Mouse (Mus musculus) forebrain, embryonic 12.5 days (tissue): ENCODE measurements around the gene Tmem80. TPM values are rescaled to one million over a fixed set of nuclear protein-coding genes. Genes with fewer than 3 reads are reported as not detected.
A peak's percentile ranks its signal among the peaks of the same experiment; 100 is the strongest.

Experiments
- ATAC-seq: fragments of 200-750 bp; cut with Nextera tagmentation; 2 replicates; pipeline ENCODE4 v1.8.0; 2017; ENCODE audit warnings: moderate TSS enrichment; ENCODE audit not compliant: low FRiP score
- H3K27ac ChIP-seq: fragments of 300-500 bp; sonication (generic); 2 replicates; pipeline ENCODE4 v1.5.1; 2016; ENCODE audit warnings: mild to moderate bottlenecking
- H3K27me3 ChIP-seq: fragments of 300-500 bp; sonication (generic); 2 replicates; pipeline ENCODE4 v1.6.1; 2016; ENCODE audit warnings: mild to moderate bottlenecking
- H3K36me3 ChIP-seq: fragments of 300-500 bp; sonication (generic); replicated peaks from 2 replicates; pipeline ENCODE4 v1.6.1; 2016; ENCODE audit warnings: mild to moderate bottlenecking
- H3K4me1 ChIP-seq: fragments of 300-500 bp; sonication (generic); 2 replicates; pipeline ENCODE4 v1.6.1; 2016
- H3K4me2 ChIP-seq: fragments of 300-500 bp; sonication (generic); 2 replicates; pipeline ENCODE4 v1.6.1; 2016; ENCODE audit warnings: mild to moderate bottlenecking, moderate library complexity
- H3K4me3 ChIP-seq: fragments of 300-500 bp; sonication (generic); replicated peaks from 2 replicates; pipeline ENCODE4 v1.5.1; 2016; ENCODE audit warnings: mild to moderate bottlenecking
- H3K9ac ChIP-seq: fragments of 300-500 bp; sonication (generic); 2 replicates; pipeline ENCODE4 v1.6.1; 2016; ENCODE audit warnings: mild to moderate bottlenecking
- H3K9me3 ChIP-seq: fragments of 300-500 bp; sonication (generic); 2 replicates; pipeline ENCODE4 v1.6.1; 2016
- WGBS: fragments of 180-500 bp; shearing (Covaris S2); methylation state at CpG from one replicate; pipeline ENCODE4 v1.1.7; 2016; 5-methylcytosine and 5-hydroxymethylcytosine counted together
- polyA plus RNA-seq: library from polyadenylated mRNA; unstranded; fragments of >200 nt; fragmentation: Nextera tagmentation; extraction: Ambion mirVana; gene quantifications from 2 replicates; pipeline ENCODE4 v1.2.1, GENCODE M21; 2016

The Tmem80 gene
- polyA plus RNA-seq, 1 experiment from 2014 or later: 59.9 TPM

DNA sequence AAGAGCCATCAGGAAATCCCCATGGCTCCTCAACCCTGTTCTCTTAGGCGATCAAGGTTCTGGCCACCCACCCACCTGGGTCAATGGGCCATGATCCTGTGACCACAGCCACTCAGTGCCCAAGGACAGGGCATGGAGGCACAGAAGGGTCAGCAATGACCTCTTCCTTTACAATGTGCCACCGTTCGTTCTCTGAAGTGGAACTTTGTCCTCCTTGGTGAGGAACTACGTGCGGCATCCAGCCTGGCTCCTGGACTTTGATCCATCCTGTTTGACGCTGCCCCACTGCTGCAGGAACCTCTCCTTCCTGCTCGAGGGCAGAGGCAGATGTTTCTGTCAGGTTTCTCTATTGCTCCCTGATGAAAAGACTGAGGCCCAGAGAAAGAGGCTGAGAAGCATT, 16.2 kb downstream of the Tmem80 start:
- H3K4me3 ChIP-seq: no peak overlapping the region
- no peak overlapping the region for H3K9ac ChIP-seq
- H3K27me3 ChIP-seq: peaks cover 21% of the 10 kb centered on the region
- H3K27ac ChIP-seq: no peak overlapping the region
- no peak overlapping the region for H3K4me2 ChIP-seq
- no peak for ATAC-seq
- 80% methylated on average over 7 of the region's 7 CpGs for WGBS
- no peaks in the 10 kb centered on the region for H3K9me3 ChIP-seq
- peaks cover 2% of the 10 kb centered on the region for H3K4me1 ChIP-seq
- H3K36me3 ChIP-seq: no peaks in the 10 kb centered on the region

DNA sequence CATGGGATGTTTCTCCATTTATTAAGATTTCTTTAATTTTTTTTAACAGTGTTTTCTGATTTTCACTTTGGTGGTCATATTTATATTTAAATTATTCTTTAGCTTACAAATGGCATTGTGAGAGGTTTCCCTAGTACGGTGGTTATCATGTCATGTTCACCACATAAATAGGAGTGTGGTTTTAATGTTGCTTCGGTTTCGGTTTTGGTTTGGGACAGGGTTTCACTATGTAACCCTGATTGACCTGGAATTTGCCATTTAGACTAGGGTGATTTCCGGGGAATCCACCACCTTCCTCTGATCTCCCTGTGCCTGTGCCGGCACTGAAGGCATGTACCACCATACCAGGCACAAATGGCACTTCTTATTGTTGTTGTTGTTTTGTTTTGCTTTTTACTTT, 17.2 kb downstream of the Tmem80 start:
- ATAC-seq: no peak
- Histone ChIP-seq H3K4me2 (no peak overlapping the region), H3K27me3 (peaks cover 10% of the 10 kb centered on the region), H3K9me3 (no peaks in the 10 kb centered on the region), H3K9ac (no peak overlapping the region), H3K27ac (no peak overlapping the region), H3K36me3 (no peaks in the 10 kb centered on the region), H3K4me1 (no peaks in the 10 kb centered on the region), H3K4me3 (no peak overlapping the region)
- WGBS: 95% methylated on average over 5 of the region's 5 CpGs

DNA sequence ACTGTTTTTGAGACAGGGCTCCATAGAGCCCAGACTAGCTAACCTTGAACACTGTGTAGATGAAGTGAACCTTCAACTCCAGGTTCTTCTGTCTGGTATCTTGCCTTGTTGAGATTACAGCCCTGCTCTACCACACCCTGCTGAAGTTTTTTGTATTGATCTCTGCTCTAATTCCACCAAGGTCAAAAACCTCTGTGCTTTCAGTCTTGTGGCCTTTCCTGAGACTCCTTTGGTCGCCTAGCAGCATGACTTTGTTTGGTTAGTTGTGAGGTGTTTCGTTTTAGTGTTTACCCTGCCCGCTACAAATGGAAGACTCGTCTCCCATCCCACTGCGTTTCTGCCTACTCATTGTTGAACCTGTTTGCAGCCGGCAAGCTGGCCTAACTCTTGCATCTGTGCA, 23.5 kb downstream of the Tmem80 start:
- Histone ChIP-seq H3K4me3 (no peak overlapping the region), H3K27ac (no peak overlapping the region), H3K9me3 (no peaks in the 10 kb centered on the region), H3K4me1 (peaks cover 4% of the 10 kb centered on the region), H3K36me3 (no peaks in the 10 kb centered on the region), H3K9ac (no peak overlapping the region), H3K27me3 (no peaks in the 10 kb centered on the region), H3K4me2 (no peak overlapping the region)
- ATAC-seq: no peak
- 83% methylated on average over 6 of the region's 6 CpGs for WGBS

DNA sequence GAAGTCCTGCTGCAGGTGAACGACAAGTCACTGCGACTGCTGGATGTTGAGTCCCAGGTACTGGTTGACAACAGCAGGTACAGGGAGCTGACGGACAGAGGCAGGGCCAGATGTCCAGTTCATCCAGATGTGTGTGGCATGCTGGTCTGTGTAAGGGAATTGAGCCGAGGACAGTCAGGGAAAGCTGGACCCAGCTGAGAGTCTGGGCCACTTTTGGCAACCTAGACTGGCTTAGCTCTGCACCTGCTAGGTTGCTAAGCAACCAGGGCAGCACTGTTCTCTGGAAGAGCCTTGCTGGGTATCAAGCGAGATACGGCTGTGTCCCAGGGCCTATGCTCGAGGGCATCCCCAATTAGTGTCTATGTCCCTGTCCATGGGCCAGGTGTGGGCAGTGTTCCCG, 27.5 kb downstream of the Tmem80 start:
- Histone ChIP-seq H3K4me3 (no peak overlapping the region), H3K4me1 (peaks cover 4% of the 10 kb centered on the region), H3K36me3 (no peaks in the 10 kb centered on the region), H3K9me3 (no peaks in the 10 kb centered on the region), H3K27me3 (peaks cover 8% of the 10 kb centered on the region; the same call in 1 of the 2 replicates), H3K27ac (no peak overlapping the region), H3K9ac (no peak overlapping the region), H3K4me2 (no peak overlapping the region)
- 75% methylated on average over 8 of the region's 8 CpGs for WGBS
- ATAC-seq: no peak

DNA sequence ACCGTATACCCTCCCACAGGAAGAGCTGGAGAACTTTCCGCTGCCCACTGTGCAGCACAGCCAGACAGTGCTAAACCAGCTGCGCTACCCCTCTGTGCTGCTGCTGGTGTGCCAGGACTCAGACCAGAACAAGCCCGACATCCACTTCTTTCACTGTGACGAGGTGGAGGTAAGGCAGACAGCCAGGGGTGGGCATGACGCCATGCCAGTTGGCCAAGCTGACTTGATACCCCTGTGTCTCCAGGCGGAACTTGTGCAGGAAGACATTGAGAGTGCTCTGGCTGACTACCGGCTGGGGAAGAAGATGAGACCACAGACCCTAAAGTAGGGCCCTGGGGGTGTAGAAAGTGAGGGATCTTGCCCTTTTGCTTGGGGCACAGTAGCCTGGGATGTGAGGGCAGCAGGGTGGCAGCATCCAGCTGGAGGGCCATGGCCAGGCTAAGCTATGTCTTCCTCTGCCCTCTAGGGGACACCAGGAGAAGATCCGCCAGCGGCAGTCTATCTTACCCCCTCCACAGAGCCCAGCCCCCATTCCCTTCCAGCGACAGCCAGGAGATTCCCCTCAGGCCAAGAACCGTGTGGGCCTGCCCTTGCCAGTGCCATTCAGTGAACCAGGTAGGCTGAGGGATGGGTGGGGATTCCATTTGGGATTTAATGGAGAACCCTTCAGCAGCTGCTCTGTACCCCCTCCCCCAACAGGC, 28.2 kb downstream of the Tmem80 start:
- Histone ChIP-seq H3K9ac (no peak overlapping the region; the same call in 1 of the 2 replicates), H3K27ac (no peak overlapping the region), H3K4me1 (peaks cover 4% of the 10 kb centered on the region), H3K27me3 (peaks cover 15% of the 10 kb centered on the region), H3K9me3 (no peaks in the 10 kb centered on the region), H3K4me3 (no peak overlapping the region), H3K4me2 (no peak overlapping the region), H3K36me3 (no peaks in the 10 kb centered on the region)
- 60% methylated on average over 12 of the region's 12 CpGs for WGBS
- ATAC-seq: no peak

DNA sequence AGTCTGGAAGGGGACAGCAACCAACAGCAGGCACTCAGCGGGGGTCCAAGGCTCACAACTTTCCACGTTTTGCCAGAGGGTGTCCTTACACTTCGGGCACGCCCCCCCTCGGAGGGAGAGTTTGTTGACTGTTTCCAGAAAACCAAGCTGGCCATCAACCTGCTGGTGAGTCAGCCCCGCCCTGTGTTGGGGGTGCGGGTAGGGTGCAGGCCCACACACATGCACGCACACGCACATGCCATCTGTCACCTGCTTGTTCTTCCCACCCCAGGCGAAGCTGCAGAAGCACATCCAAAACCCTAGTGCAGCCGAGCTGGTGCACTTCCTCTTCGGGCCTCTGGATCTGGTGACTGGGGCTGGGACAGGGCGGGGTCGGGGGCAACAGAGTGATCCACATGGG, 29.4 kb downstream of the Tmem80 start:
- Histone ChIP-seq H3K4me3 (no peak overlapping the region), H3K4me1 (peaks cover 4% of the 10 kb centered on the region), H3K9ac (no peak overlapping the region), H3K27me3 (peaks cover 27% of the 10 kb centered on the region), H3K27ac (no peak overlapping the region), H3K9me3 (no peaks in the 10 kb centered on the region), H3K36me3 (no peaks in the 10 kb centered on the region), H3K4me2 (no peak overlapping the region)
- no peak for ATAC-seq
- WGBS: 77% methylated on average over 14 of the region's 14 CpGs

DNA sequence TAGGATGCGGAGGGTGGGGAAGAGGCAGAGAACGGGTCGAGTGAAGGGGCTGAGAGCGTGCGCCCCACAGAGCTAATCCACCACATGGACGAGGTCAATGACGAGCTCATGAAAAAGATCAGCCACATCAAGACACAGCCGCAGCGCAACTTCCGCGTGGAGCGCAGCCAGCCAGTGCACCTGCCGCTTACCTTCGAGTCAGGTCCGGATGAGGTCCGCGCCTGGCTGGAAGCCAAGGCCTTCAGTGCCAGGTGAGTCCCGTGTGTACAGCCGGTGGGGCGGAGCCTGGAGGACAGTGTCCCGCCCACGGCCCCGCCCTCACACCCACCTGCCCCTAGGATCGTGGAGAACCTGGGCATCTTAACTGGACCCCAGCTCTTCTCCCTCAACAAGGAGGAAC, 34.0 kb downstream of the Tmem80 start:
- Histone ChIP-seq H3K4me2 (no peak overlapping the region), H3K4me1 (no peaks in the 10 kb centered on the region; the same call in 1 of the 2 replicates), H3K27me3 (peaks cover 62% of the 10 kb centered on the region), H3K4me3 (no peak overlapping the region), H3K9me3 (no peaks in the 10 kb centered on the region), H3K27ac (no peak overlapping the region), H3K9ac (no peak overlapping the region), H3K36me3 (no peaks in the 10 kb centered on the region)
- ATAC-seq: no peak
- WGBS: 12% methylated on average over 24 of the region's 24 CpGs

DNA sequence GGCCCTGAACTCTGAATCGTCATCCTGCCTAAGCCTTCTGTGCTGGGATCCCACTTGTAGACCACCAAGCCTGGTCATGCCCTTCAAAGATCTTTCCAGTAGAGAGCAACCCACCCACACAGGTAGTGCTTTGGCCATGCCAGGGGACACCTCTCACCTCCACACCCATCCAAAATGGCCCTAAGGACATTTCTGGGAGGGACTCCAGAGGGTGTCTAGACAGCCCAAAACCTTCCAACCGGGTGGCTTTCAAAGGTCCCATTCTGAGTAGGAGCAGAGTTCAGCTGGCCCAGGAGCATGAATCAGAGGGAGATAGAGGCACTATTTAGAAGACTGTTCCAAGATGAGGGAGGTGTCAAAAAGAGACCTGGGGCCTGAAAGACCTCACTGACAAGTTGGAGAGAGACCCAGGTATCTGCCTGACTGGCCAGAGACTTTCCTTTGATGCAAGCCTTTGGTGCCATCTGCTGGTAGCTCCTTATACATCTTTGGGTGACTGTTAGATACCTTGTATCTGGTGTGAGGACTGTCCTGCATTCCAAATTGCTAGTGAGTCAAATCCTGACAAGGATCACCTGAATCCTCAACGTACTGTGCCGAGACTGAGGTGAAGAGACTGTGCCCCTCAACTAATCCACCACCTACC, 35.7 kb downstream of the Tmem80 start:
- Histone ChIP-seq H3K27me3 (peaks cover 63% of the 10 kb centered on the region), H3K4me3 (no peak overlapping the region), H3K27ac (no peak overlapping the region), H3K4me2 (no peak overlapping the region), H3K36me3 (no peaks in the 10 kb centered on the region), H3K4me1 (no peaks in the 10 kb centered on the region; the same call in 1 of the 2 replicates), H3K9ac (no peak overlapping the region), H3K9me3 (no peaks in the 10 kb centered on the region)
- 66% methylated on average over 4 of the region's 4 CpGs for WGBS
- 0 out of 2 replicates have a peak, but pooled peaks have one; percentile 41 for ATAC-seq

DNA sequence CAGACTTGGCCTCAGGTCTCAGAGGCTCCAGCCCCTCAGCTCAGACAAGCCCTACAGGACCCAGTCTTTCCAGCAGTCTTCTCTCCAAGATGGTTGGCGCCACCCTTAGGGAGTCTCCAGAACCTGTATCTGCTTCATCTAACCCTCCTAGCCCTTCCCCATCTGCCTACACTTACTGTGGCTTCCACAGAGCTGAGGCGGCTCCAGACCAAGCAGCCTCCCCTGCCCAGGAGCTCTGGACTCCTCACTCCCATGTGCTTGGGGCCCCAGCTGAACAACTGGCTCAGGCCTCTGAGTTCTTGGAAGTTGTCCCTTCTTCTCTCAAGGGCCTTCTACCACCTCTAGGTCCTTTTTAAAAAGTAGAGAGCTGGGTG, 36.2 kb downstream of the Tmem80 start:
- peaks cover 63% of the 10 kb centered on the region for H3K27me3 ChIP-seq
- no peaks in the 10 kb centered on the region for H3K9me3 ChIP-seq
- no peaks in the 10 kb centered on the region; the same call in 1 of the 2 replicates for H3K4me1 ChIP-seq
- WGBS: 60% methylated on average over 2 of the region's 2 CpGs
- no peaks in the 10 kb centered on the region for H3K36me3 ChIP-seq
- no peak overlapping the region for H3K9ac ChIP-seq
- no peak overlapping the region for H3K27ac ChIP-seq
- 0 out of 2 replicates have a peak, but pooled peaks have one; percentile 27 for ATAC-seq
- H3K4me3 ChIP-seq: no peak overlapping the region
- H3K4me2 ChIP-seq: no peak overlapping the region

DNA sequence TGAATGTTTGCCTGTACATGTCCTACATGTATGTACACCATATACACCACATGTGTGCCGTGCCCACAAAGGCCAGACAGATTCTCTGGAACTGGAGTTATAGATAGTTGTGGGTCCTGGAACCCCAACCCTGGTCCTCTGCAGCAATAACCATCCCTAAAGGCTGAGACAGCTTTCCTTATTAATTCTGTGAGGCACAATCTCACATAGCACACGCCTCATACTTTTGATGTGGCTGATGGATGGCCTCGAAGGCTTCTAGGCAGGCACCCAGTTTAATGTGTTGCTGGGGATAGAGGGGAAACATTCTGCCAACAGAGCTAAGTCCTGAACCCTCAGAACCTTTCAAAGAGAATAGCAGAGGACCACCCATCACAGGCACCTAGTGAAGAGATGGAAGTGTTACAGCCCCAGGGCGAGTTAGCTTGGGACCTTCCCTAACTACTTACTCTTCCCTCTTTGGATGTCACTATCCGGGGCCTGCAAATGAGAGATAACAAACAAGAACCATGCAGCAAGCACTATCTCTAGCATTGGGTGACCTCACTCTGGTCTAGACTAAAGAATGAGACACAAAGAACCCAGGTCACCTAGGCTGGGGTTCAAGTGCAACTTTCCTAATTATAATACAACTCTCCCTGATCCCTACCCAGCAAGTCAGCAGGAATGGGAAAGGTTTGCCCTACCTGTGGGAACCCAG, 37.0 kb downstream of the Tmem80 start:
- peaks cover 59% of the 10 kb centered on the region for H3K27me3 ChIP-seq
- ATAC-seq: no peak
- 86% methylated on average over 5 of the region's 5 CpGs for WGBS
- no peak overlapping the region for H3K4me2 ChIP-seq
- no peaks in the 10 kb centered on the region; the same call in 1 of the 2 replicates for H3K4me1 ChIP-seq
- no peak overlapping the region for H3K27ac ChIP-seq
- no peak overlapping the region for H3K4me3 ChIP-seq
- H3K9ac ChIP-seq: no peak overlapping the region
- H3K9me3 ChIP-seq: no peaks in the 10 kb centered on the region
- no peaks in the 10 kb centered on the region for H3K36me3 ChIP-seq

DNA sequence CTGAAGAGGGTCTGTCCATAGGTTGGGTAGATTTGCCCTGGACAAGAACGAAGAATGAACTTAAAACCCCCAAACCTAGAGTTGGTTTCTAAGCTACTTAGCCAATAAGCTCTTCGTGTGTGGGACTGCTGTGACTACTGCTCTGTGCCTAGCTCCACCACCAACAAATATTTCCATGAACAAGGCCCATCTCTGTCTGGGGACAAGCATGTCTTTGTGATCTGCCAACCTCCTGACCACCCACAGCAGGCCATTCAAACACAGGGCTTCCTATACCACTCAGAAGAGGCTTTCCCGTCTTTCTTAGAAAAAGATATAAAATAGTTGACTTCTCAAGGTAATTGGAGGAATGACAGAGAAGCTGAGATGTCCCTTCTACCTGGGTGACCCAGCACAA, 37.5 kb downstream of the Tmem80 start:
- Histone ChIP-seq H3K36me3 (no peaks in the 10 kb centered on the region), H3K4me1 (no peaks in the 10 kb centered on the region; the same call in 1 of the 2 replicates), H3K27ac (no peak overlapping the region), H3K4me2 (no peak overlapping the region), H3K27me3 (peaks cover 56% of the 10 kb centered on the region), H3K4me3 (no peak overlapping the region), H3K9ac (no peak overlapping the region), H3K9me3 (no peaks in the 10 kb centered on the region)
- ATAC-seq: no peak
- 64% methylated on average over 3 of the region's 3 CpGs for WGBS

DNA sequence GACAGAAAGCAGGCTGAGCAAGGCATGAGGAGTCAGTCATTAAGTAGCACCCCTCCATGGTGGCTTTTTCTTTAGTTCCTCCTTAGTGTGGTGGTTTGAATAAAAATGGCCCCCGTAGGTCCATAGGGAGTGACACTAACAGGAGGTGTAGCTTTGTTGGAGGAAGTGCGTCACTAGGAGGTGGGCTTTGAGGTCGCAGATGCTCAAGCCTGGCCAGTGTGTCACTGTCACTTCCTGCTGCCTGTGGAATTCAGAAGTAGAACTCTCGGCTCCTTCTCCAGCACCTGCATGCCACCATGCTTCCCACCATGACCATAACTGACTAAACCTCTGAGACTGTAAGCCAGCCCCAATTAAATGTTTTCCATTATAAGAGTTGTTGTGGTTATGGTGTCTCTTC, 39.8 kb downstream of the Tmem80 start:
- WGBS: 84% methylated on average over 4 of the region's 4 CpGs
- Histone ChIP-seq H3K9ac (no peak overlapping the region), H3K4me3 (no peak overlapping the region), H3K36me3 (no peaks in the 10 kb centered on the region), H3K4me2 (no peak overlapping the region), H3K27ac (no peak overlapping the region), H3K27me3 (peaks cover 33% of the 10 kb centered on the region), H3K9me3 (no peaks in the 10 kb centered on the region), H3K4me1 (no peaks in the 10 kb centered on the region)
- ATAC-seq: no peak
